Mouse (Mus musculus) lung, postnatal 0 days (tissue): ENCODE measurements at regions not wholly inside any gene's neighbourhood (a gene's known extent, or its start where the extent isn't known, plus 50 kb on each side); places are given as distances from the start of the nearest gene placed in this dataset.
A peak's percentile ranks its signal among the peaks of the same experiment; 100 is the strongest.

Source experiments
- CTCF ChIP-seq: IDR thresholded peaks from 2 replicates; pipeline ENCODE4 v1.5.1; 2016; ENCODE audit warnings: antibody characterized with exemption, mild to moderate bottlenecking
- EP300 ChIP-seq: IDR thresholded peaks from 2 replicates; pipeline ENCODE4 v1.6.1; 2016; ENCODE audit warnings: antibody characterized with exemption, mild to moderate bottlenecking, control low read depth

DNA sequence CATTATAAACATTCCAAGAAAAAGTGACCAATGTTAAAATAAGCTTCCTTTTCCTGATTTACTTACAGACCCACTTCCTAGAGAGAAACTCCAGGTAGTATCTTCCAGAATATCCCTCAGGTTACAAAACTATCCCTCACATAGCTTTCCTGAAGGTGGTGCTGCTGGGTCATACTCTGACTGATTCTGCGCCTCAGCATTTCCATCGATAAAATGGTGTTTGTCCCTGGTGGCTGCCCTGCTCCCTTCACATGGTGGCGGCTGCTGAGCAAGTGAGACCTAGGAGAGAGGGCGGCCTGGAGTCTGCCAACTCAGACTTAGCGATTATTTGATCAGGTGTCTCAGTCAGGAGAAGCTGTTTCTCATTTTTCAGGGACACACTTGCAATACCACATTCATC is 275.9 kb upstream of the Lyplal1 start:
- TF ChIP-seq EP300: no peak
- peak; percentile 68 for TF ChIP-seq CTCF
